Mouse (Mus musculus): ENCODE data around the gene Cep131. TPM values are rescaled to one million over a fixed set of nuclear protein-coding genes. Genes with fewer than 3 reads are reported as not detected.

Cep131 gene
- polyA plus RNA-seq, 1 experiment from 2014 or later = 28.8 TPM

- Histone ChIP-seq H3K4me3 (peak overlapping the region; percentile 72), H3K9ac (peak overlapping the region; percentile 93), H3K27me3 (peaks cover 13% of the 10 kb centered on the region; the same call in 1 of the 2 replicates), H3K36me3 (ENCODE audit: poor library complexity, severe bottlenecking) (no peaks in the 10 kb centered on the region), H3K27ac (peak overlapping the region; percentile 83), H3K4me1 (peaks cover 44% of the 10 kb centered on the region), H3K9me3 (replicated peaks) (no peaks in the 10 kb centered on the region), H3K4me2 (peak overlapping the region; percentile 82)
- 30% methylated on average over 11 of the region's 11 CpGs for WGBS
- peak; percentile 8; the same call in 1 of the 2 replicates for ATAC-seq
These were observed 40.6 kb downstream of the Cep131 start for GRCm38 (mm10) chr11:120045839-120046552.

- H3K27ac ChIP-seq = peak overlapping the region; percentile 83
- no peak for ATAC-seq
- H3K4me3 ChIP-seq = peak overlapping the region; percentile 72
- H3K36me3 ChIP-seq (ENCODE audit: poor library complexity, severe bottlenecking) = no peaks in the 10 kb centered on the region
- peaks cover 13% of the 10 kb centered on the region; the same call in 1 of the 2 replicates for H3K27me3 ChIP-seq
- H3K4me1 ChIP-seq = peaks cover 50% of the 10 kb centered on the region
- peak overlapping the region; percentile 93 for H3K9ac ChIP-seq
- no peaks in the 10 kb centered on the region for H3K9me3 ChIP-seq (replicated peaks)
- H3K4me2 ChIP-seq = peak overlapping the region; percentile 82
- 61% methylated on average over 4 of the region's 4 CpGs for WGBS
These were observed 41.3 kb downstream of the Cep131 start for GRCm38 (mm10) chr11:120045341-120045740.

GRCm38 (mm10) chr11:120042141-120042838 lies 44.3 kb downstream of the Cep131 start:
- no peak overlapping the region for H3K4me3 ChIP-seq
- no peak overlapping the region; the same call in 1 of the 2 replicates for H3K27ac ChIP-seq
- no peaks in the 10 kb centered on the region for H3K36me3 ChIP-seq (ENCODE audit: poor library complexity, severe bottlenecking)
- WGBS = 82% methylated on average over 7 of the region's 7 CpGs
- H3K9ac ChIP-seq = no peak overlapping the region
- no peak for ATAC-seq
- no peak overlapping the region for H3K4me2 ChIP-seq
- H3K4me1 ChIP-seq = peaks cover 40% of the 10 kb centered on the region
- no peaks in the 10 kb centered on the region for H3K27me3 ChIP-seq
- no peaks in the 10 kb centered on the region for H3K9me3 ChIP-seq (replicated peaks)

- Histone ChIP-seq H3K4me1 (peaks cover 37% of the 10 kb centered on the region), H3K27ac (no peak overlapping the region; the same call in 1 of the 2 replicates), H3K4me3 (no peak overlapping the region), H3K4me2 (no peak overlapping the region), H3K27me3 (no peaks in the 10 kb centered on the region), H3K9me3 (replicated peaks) (no peaks in the 10 kb centered on the region), H3K36me3 (ENCODE audit: poor library complexity, severe bottlenecking) (no peaks in the 10 kb centered on the region), H3K9ac (no peak overlapping the region)
- ATAC-seq = no peak
- 81% methylated on average over 13 of the region's 13 CpGs for WGBS
These were observed 45.2 kb downstream of the Cep131 start for GRCm38 (mm10) chr11:120041191-120042123.

GRCm38 (mm10) chr11:120040440-120040839 lies 46.2 kb downstream of the Cep131 start:
- Histone ChIP-seq H3K4me1 (peaks cover 27% of the 10 kb centered on the region), H3K9ac (no peak overlapping the region), H3K9me3 (replicated peaks) (no peaks in the 10 kb centered on the region), H3K4me2 (no peak overlapping the region), H3K4me3 (no peak overlapping the region), H3K27ac (no peak overlapping the region), H3K27me3 (no peaks in the 10 kb centered on the region), H3K36me3 (ENCODE audit: poor library complexity, severe bottlenecking) (no peaks in the 10 kb centered on the region)
- WGBS = 73% methylated on average over 8 of the region's 8 CpGs
- no peak for ATAC-seq

GRCm38 (mm10) chr11:120039581-120039980 lies 47.0 kb downstream of the Cep131 start:
- Histone ChIP-seq H3K36me3 (ENCODE audit: poor library complexity, severe bottlenecking) (no peaks in the 10 kb centered on the region), H3K27ac (peak overlapping the region; percentile 32; the same call in 1 of the 2 replicates), H3K4me2 (no peak overlapping the region), H3K9ac (peak overlapping the region; percentile 32; the same call in 1 of the 2 replicates), H3K27me3 (no peaks in the 10 kb centered on the region), H3K4me1 (peaks cover 18% of the 10 kb centered on the region), H3K4me3 (no peak overlapping the region), H3K9me3 (replicated peaks) (no peaks in the 10 kb centered on the region)
- no peak for ATAC-seq
- 46% methylated on average over 4 of the region's 4 CpGs for WGBS

GRCm38 (mm10) chr11:120034762-120035161 lies 51.9 kb downstream of the Cep131 start:
- peaks cover 12% of the 10 kb centered on the region for H3K4me1 ChIP-seq
- WGBS = 83% methylated on average over 5 of the region's 5 CpGs
- no peaks in the 10 kb centered on the region for H3K27me3 ChIP-seq
- H3K9me3 ChIP-seq (replicated peaks) = no peaks in the 10 kb centered on the region
- H3K9ac ChIP-seq = no peak overlapping the region
- H3K4me3 ChIP-seq = no peak overlapping the region
- no peak for ATAC-seq
- H3K4me2 ChIP-seq = no peak overlapping the region
- no peak overlapping the region for H3K27ac ChIP-seq
- H3K36me3 ChIP-seq (ENCODE audit: poor library complexity, severe bottlenecking) = no peaks in the 10 kb centered on the region

- no peaks in the 10 kb centered on the region for H3K27me3 ChIP-seq
- no peak overlapping the region for H3K9ac ChIP-seq
- no peaks in the 10 kb centered on the region for H3K36me3 ChIP-seq (ENCODE audit: poor library complexity, severe bottlenecking)
- no peak overlapping the region for H3K27ac ChIP-seq
- H3K9me3 ChIP-seq (replicated peaks) = no peaks in the 10 kb centered on the region
- H3K4me2 ChIP-seq = no peak overlapping the region
- no peak overlapping the region for H3K4me3 ChIP-seq
- WGBS = 29% methylated on average over 3 of the region's 3 CpGs
- no peak for ATAC-seq
- H3K4me1 ChIP-seq = peaks cover 10% of the 10 kb centered on the region
These were observed 52.3 kb downstream of the Cep131 start for GRCm38 (mm10) chr11:120034306-120034705.

- no peaks in the 10 kb centered on the region for H3K9me3 ChIP-seq (replicated peaks)
- H3K36me3 ChIP-seq (ENCODE audit: poor library complexity, severe bottlenecking) = no peaks in the 10 kb centered on the region
- H3K4me3 ChIP-seq = no peak overlapping the region
- H3K4me1 ChIP-seq = peaks cover 9% of the 10 kb centered on the region
- H3K27ac ChIP-seq = no peak overlapping the region
- H3K9ac ChIP-seq = no peak overlapping the region
- ATAC-seq = no peak
- H3K4me2 ChIP-seq = no peak overlapping the region
- WGBS = 64% methylated on average over 3 of the region's 3 CpGs
- H3K27me3 ChIP-seq = no peaks in the 10 kb centered on the region
These were observed 53.2 kb downstream of the Cep131 start for GRCm38 (mm10) chr11:120033473-120033872.

- Histone ChIP-seq H3K9ac (no peak overlapping the region), H3K9me3 (replicated peaks) (no peaks in the 10 kb centered on the region), H3K27ac (no peak overlapping the region), H3K27me3 (no peaks in the 10 kb centered on the region), H3K4me2 (no peak overlapping the region), H3K36me3 (ENCODE audit: poor library complexity, severe bottlenecking) (no peaks in the 10 kb centered on the region), H3K4me1 (peaks cover 9% of the 10 kb centered on the region), H3K4me3 (no peak overlapping the region)
- 69% methylated on average over 8 of the region's 8 CpGs for WGBS
- ATAC-seq = no peak
These were observed 54.6 kb downstream of the Cep131 start for GRCm38 (mm10) chr11:120032052-120032451.

- no peak for ATAC-seq
- Histone ChIP-seq H3K27me3 (no peaks in the 10 kb centered on the region), H3K9ac (no peak overlapping the region), H3K36me3 (ENCODE audit: poor library complexity, severe bottlenecking) (no peaks in the 10 kb centered on the region), H3K9me3 (replicated peaks) (no peaks in the 10 kb centered on the region), H3K4me3 (no peak overlapping the region), H3K4me1 (peaks cover 9% of the 10 kb centered on the region), H3K27ac (no peak overlapping the region), H3K4me2 (no peak overlapping the region)
- 42% methylated on average over 10 of the region's 10 CpGs for WGBS
These were observed 56.3 kb downstream of the Cep131 start for GRCm38 (mm10) chr11:120030145-120030901.
